Mouse (Mus musculus) adrenal gland, adult (tissue): ENCODE results near the gene Fam118b.

ENCODE experiments used
- DNase-seq, 2 experiments: peaks; one replicate each; pipeline ENCODE4 v3.0.0; 2022 to 2023; ENCODE audit warnings: low spot score in 1 of 2; ENCODE audit not compliant: inconsistent age in 2 of 2

Gene Fam118b

DNA sequence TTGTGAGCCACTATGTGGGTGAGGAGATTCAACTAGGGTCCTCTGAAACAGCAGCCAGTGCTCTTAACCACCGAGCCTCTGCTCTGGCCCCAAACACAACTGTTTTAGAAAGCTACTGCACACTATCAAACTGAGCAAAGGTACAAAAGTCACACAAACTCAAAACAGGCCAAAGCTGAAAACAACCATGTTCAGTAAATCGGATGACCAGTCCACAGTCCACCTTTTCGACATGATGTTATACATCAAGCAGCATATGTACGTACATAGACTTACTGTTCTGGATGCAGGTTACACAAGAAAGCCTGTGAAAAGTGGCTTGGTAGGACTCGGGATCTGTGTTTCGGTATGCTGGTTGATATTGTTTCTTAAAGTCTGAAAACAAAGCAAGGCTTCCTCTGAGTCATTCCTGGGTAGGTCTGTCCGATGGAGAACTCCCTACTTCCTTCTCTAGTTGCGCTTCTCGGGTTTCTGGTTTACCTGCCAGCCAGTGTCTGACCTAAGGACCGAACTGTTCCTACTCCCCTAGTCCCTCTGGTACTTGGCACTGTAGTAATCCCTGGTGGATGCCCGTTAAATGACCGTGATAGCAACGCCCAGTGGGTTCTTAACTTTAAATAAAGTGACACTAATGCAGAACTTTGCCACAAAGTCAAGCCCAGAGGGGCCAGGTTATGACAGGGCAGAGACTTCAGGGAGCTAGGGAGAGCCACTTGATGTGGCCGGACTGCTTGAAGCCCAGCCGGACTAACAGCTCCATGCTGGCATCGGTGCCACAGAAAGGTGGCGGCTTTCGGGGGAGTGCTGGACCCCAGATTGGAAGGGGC is 68.4 kb downstream of the Fam118b start:
- DNase-seq = no peak

DNA sequence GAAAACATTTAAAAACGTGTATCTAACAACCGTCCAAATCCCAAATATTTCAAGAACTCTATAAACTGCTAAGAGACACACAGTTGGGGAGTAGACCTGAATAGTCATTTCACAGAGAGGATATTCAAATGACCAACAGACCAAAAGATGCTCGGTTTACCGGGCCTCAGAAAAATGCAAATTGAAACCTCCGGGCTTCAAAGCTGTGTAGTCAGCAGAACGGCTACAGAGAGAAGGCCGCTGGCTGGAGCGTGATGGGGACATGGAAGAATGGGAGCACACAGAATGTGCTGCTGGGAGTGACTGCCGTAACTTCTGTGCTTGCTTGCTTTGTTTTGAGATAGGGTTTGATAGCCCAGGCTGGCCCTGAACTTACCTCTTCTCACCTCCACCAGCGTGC is 69.3 kb downstream of the Fam118b start:
- no peak for DNase-seq

DNA sequence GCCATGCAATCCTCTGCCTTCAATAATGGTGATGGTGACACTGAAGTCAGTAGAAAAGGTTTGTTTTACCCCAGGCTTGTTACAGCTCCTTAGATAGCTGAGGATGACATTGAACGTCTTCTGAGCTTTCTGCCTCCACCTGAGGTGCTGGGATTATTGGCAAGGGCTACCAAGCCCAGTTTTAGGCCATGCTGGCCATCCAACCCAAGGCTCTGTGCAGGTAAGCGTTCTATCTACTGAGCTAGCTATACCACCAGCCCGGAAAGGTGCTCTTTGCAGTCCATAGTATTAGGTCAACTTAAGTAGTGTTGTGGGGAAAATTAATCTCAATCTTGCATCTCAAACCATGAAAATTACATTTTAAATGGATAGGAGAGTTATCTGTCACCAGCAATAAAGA is 70.0 kb downstream of the Fam118b start:
- DNase-seq = no peak

DNA sequence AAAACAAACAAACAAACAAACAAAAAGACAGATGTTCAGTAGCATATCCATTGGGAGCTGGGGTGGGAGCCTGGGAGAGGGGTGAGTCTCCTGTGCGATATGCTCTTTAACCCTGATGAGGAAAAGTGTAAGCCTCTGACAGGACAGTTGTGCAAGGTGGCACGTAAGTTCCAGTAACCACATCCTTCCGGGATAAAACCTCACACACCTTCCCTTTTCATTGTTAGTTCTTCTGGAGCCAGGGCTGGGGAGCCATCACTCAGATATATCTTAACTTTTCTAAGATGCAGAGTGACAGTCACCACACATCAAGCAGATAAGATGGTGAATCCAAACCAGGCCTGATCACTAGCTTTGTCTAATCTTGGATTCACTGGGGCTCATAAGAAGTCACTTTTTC is 73.6 kb downstream of the Fam118b start:
- no peak for DNase-seq

DNA sequence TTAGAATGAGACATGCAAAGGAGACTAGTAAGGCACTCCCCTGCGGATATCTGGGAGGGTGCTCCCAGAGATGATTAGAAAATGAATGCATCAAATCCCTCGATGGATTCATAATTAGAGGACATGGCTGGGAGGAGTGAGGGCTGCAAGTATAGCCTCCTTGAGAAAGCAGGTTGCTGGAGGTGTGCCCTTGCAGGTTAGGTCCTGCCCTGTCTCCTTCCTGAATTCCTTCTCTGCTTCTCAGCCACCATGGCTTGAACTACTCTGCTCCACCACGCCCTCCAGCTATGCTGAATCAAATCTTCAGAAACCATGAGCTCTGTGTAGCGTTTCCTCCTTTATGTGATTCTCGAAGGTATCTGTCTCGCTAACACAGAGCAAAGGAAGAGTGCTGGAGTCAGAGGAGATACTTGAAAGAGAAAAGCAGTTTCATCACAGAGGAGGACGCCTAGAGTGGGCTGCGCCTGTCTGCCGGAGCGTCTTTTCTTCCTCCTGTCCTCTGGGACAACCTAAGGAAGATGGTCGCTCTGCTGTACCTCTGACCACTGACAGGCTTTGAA is 74.5 kb downstream of the Fam118b start:
- no peak for DNase-seq

DNA sequence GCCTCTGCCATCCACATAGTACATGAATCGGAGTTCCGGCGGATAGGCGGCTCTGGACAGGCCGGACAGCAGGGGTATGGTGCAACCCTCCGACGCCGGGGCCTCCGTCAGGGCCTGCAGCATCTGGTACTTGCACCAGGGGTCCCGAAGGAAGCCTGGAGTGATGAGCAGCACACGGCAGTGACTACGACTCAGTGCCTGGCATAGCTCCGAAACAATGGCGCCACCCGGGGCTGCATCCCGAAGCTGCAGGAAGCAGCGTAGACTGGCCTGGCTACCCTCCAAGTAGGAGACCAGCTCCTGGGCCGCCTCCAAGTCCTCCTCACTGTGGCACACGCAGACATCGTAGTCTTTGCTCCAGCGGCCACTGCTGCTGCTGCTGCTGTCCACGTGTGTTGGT is 78.9 kb downstream of the Fam118b start:
- DNase-seq = peak; percentile 35 to 64

DNA sequence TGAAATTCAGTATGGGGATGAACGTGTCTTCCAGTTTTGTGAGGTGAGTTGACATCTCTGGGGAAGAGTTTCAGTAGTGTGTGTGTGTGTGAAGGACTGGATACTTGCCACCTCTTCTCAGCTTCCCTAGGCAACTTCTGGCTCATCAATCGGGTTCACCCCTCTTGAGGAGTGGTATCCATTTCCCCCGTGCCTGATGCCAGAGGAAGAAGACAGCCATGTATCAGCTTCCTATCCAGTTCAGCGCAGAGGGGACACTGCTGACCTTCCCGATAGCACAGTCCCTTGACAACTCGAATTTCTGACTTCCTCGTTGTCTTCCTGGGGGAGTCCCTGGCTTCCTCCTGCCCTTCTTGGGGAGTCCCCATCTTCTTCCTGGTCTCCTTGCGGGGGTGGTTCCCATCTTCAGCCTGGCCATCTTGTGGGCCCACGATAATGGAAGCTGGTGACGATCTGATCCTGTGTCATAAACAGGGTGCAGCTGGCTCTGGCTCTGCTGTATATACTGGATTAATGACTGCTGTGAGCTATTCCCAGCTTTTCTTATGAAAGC is 80.2 kb downstream of the Fam118b start:
- DNase-seq = no peak

DNA sequence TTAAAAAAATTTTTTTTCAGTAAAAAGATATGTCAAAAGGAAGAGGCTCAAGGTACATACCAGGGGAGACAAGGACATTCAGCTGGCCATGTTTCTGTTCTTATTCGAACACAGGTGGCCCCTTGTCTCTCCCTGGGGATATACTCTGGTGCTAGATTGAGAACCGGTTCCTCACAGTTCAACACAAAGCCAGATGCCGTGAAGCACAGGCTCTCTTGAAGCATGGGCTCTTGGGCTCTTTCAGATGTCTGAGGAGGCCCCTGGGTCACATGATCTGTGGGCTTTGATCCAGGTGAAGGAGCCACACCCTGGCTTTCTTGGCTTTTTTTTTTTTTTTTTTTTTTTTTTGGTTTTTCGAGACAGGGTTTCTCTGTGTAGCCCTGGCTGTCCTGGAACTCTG is 81.2 kb downstream of the Fam118b start:
- no peak for DNase-seq

DNA sequence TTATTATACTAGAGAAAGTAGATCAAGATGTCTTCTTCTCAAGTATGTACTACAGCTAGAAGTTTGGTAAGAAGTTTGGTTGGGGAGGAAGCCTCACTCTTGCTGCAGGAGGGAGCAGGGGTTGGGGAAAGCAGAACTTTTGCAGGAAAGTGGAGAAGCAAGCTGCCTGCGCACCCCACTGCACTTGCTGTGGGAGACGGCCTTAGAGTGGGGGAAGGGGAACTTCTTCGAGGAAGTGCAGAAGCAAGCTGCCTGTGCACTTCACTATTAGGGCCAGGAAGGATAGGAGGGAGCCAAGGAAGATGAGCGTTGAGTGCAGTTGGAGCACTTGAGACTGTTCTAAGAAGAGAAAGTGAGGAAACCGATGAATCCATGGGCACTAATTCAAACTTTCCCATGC is 84.2 kb downstream of the Fam118b start:
- DNase-seq = no peak

DNA sequence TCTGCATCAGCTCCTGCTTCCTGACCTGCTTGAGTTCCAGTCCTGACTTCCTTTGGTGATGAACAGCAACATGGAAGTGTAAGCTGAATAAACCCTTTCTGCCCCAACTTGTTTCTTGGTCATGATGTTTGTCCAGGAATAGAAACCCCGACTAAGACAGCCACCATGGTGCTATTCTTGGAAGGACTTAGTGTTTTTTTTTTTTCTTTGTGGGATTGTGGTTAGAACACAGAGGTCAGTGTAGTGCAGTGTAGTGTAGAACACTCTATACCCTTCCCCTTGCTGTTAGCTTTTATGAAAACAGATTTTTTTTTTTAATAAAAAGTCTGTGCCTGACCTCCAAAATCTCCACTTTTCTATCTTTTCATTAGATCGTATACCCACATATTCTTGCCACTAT is 84.8 kb downstream of the Fam118b start:
- no peak for DNase-seq

DNA sequence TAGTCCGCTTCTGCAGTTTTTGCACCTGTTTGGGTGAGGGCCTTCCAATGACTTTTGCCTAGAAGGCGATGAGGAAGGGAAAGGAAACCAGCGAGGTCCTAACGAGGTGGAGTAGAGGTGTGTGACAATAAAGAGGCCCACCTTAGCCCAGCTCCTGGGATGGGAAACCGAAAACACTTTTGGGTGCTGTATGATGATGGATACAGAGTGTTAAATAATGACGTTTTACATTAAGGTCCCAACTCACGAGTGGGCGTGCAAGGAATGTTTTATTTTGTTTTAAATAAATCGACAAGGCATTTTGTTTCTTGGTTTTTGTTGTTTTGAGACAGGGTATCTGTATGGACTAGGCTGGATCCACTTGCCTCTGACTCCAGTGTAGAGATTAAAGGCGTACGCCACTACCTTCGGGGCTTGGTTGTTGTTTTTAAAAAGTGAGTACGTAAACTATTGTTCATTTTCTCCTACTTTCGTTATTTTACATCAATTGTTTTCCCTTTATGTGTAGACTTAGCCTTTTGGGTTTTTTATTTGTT is 91.4 kb downstream of the Fam118b start:
- no peak for DNase-seq

DNA sequence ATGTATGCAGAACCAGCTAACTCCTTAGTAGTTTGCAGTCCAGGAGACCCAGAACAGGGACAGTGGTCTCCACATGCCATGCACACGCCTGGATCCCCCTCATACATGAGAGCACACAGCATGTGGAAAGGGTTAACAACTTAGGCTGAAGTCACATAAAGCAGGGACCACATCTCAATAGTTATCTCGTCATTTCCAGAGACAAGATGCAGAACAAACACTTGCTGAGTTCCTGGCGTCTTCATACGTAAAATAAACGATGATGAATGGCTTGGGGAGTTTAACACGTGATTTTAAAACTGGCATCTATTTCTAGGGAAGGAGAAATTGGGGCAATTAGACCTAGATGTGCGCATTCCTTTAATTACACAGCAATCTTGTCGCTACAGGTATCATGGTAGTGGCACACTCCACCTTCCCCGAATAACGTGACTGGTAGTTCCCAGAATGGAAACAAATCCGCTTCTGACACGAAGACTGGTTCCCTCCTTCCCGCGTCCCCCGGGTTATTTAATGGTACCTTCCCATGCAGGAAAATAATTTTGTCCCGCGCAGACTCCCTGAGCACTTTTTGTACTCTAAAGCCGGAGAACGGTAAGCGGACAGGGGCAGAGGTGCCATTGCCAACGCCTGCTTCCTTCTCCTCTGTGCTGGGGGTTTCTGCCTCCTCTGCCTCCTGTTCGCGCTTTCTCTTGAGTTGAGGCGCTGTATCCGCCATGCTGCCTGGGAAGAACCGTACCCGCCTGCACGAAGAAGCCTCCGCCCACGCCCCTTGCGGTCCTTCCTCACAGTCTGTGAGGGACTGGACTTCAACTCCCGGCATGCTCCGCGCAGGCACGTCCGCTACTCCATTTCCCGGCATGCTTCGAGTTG is 92.1 kb downstream of the Fam118b start, which contains the start of gene Dcps:
Dcps (minus strand) TSS at position 811 of the 873 bp plus-strand sequence.
- peak; percentile 94 to 98 for DNase-seq

DNA sequence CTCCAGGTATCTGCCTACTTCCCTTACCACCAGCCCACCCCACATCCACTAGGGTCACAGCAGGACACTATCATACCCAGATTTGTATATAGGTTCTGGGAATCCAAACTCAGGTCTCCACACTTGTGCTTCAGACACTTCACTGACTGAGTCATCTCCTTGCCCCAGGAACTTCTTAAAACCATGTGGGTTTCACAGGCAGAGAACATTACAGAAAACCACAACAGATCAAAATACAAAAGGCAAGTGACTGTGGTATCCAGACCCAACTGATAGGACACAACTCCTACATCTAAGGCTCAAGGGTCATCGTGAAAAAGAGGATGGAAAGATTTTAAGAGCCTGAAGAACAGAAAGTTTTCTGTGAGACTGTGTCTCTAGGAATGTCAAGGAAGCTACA is 94.3 kb downstream of the Fam118b start:
- no peak for DNase-seq

DNA sequence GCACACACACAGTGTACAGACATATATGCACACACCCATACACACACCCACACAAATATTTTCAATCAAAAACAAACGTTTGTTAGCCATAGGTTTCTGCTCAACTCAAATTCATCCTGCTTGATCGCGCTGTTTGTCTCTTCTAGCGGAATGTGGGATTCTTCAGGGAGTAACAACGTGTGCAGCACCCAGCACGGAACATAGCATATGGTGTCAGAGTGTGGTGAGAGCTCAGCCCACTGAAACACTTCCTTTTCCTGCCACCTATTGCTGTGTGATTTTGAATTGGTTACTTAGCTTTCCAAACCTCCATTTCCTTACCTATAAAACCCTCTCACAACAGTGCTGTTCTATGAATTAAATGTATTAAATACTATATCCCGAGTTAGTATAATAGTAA is 97.5 kb downstream of the Fam118b start:
- DNase-seq = no peak
